Mouse (Mus musculus) myocyte (in vitro differentiated cells): ENCODE measurements around the gene Rrp7a.

Experiments
- CEBPB ChIP-seq: IDR thresholded peaks from 2 replicates; pipeline ENCODE4 v1.6.1; 2011; ENCODE audit warnings: mild to moderate bottlenecking, moderate library complexity; ENCODE audit not compliant: poor library complexity, insufficient read depth, severe bottlenecking
- E2F4 ChIP-seq: IDR thresholded peaks from one replicate; pipeline ENCODE4 v1.6.1; 2011; ENCODE audit warnings: mild to moderate bottlenecking, control low read depth, moderate library complexity; ENCODE audit not compliant: insufficient read depth
- MAX ChIP-seq: IDR thresholded peaks from one replicate; pipeline ENCODE4 v1.6.1; 2011; ENCODE audit warnings: low read depth, mild to moderate bottlenecking, control low read depth
- MYOD1 ChIP-seq, 3 experiments: IDR thresholded peaks; one replicate each; pipeline ENCODE4 v1.6.1; 2011; ENCODE audit warnings: control low read depth in 2 of 3, low read depth in 2 of 3, mild to moderate bottlenecking in 2 of 3, moderate library complexity in 1 of 3; ENCODE audit not compliant: insufficient read length in 2 of 3, control insufficient read depth in 1 of 3
- MYOG ChIP-seq, 3 experiments: IDR thresholded peaks; one replicate each; pipeline ENCODE4 v1.6.1; 2011; ENCODE audit warnings: control low read depth in 2 of 3, low read depth in 2 of 3, mild to moderate bottlenecking in 2 of 3; ENCODE audit not compliant: insufficient read length in 2 of 3, control insufficient read depth in 1 of 3, insufficient read depth in 1 of 3
- POLR2A ChIP-seq: IDR thresholded peaks from one replicate; pipeline ENCODE4 v1.6.1; 2011; ENCODE audit warnings: low read depth, mild to moderate bottlenecking, control low read depth, moderate library complexity; ENCODE audit not compliant: insufficient read length
- POLR2AphosphoS2 ChIP-seq: IDR thresholded peaks from one replicate; pipeline ENCODE4 v1.6.1; 2011; ENCODE audit warnings: low read depth, control low read depth; ENCODE audit not compliant: insufficient read length
- REST ChIP-seq: IDR thresholded peaks from one replicate; pipeline ENCODE4 v1.6.1; 2011; ENCODE audit warnings: mild to moderate bottlenecking, control low read depth, moderate library complexity; ENCODE audit not compliant: insufficient read depth, insufficient read length
- SRF ChIP-seq: IDR thresholded peaks from one replicate; pipeline ENCODE4 v1.6.1; 2011; ENCODE audit warnings: low read depth; ENCODE audit not compliant: control insufficient read depth, insufficient read length
- TCF12 ChIP-seq: IDR thresholded peaks from one replicate; pipeline ENCODE4 v1.6.1; 2011; ENCODE audit warnings: mild to moderate bottlenecking, control low read depth; ENCODE audit not compliant: poor library complexity, insufficient read depth, severe bottlenecking
- TCF3 ChIP-seq: IDR thresholded peaks from one replicate; pipeline ENCODE4 v1.6.1; 2011; ENCODE audit warnings: low read depth, control low read depth; ENCODE audit not compliant: insufficient read length
- USF1 ChIP-seq: IDR thresholded peaks from one replicate; pipeline ENCODE4 v1.6.1; 2011; ENCODE audit warnings: low read depth, mild to moderate bottlenecking, control low read depth, moderate library complexity

- TF ChIP-seq POLR2A (no peak), MYOD1 (IDR thresholded peaks at IDR 0.05; ENCODE audit: control insufficient read depth in 1 of 3, insufficient read length in 2 of 3, low read depth in 2 of 3) (no peak), MYOG (IDR thresholded peaks at IDR 0.05; ENCODE audit: control insufficient read depth in 1 of 3, insufficient read depth in 1 of 3, insufficient read length in 2 of 3, low read depth in 2 of 3) (no peak), MAX (no peak), CEBPB (no peak), POLR2AphosphoS2 (no peak), SRF (no peak), E2F4 (no peak), USF1 (no peak), TCF12 (no peak), TCF3 (no peak), REST (no peak)
Measured at GRCm38 (mm10) chr15:83114106-83114505, 8.5 kb downstream of the Rrp7a start.
